Mouse (Mus musculus) MEL-GATA-1-ER (cell line): ENCODE results near the gene Olfm4.

Experiments
- DNase-seq: peaks from one replicate; pipeline ENCODE4 v3.0.0-alpha.2; 2012; ENCODE audit warnings: low read depth; ENCODE audit errors: extremely low read depth

Gene Olfm4

DNA sequence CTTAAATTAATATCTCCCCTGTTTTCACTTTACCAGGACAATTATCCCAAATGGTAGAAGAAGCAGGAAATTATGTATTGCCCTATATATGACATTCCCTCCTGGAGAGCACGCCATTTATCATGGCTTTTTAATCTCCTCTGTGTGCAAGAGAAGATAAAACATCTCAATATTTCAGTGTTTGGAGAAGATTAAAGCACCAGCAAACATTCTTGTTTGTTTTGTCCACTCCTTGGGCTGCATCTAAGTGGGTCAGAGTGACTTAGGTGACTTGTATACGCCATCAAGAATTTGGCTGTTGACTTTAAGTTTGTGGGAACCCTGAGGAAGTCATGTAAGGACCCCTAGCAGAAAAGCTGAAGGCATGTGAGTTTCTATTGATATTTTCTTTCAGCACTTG, at the start of gene Olfm4:
TSS of gene Olfm4 (plus strand) at position 301 of the 400 bp plus-strand sequence.
- DNase-seq: no peak

DNA sequence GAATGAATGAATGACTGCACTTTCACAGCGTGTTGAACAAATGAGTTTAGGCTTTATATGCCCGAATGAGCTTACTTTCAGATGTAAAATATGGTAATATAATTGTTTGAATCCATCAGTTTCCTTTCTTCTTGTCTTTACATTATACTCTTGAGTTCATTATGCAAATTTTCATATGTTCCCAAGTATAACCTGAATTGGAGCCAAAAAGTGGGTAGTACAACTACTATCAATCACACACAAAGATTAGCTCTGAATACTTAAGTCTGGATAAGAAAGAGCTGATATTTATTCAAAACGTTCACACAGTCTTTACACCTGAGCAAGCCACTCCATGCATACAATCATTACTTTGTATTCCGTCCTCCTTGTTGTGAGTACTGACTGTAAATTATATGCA, 49.5 kb upstream of the Olfm4 start:
- DNase-seq: no peak

DNA sequence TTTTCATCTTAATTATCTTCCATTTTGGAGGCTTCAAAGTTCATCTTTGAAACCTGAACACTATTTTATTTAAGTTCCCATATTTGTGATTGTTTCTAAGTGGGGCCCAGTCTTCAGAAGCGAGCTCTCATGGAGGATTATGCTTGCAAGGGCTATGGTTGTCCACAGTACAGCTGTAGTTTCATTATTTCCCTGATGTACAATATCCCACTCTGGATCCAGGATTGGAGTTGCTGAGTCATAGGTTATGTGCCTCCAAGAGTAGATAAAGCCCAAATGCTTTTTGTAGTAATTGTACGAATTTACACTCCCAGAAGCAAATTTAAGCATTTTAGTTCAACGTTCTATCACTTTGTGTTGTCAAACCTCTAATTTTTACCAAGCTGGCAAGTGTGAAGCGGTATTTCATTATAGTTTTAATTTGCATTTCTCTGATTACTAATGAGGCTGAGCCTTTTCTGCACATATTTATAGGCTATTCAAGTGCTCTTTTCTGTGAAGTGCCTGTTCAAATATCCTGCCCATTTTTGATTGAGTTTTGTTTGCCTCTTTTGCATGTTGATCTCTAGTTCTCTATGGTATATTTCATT, 46.9 kb upstream of the Olfm4 start:
- no peak for DNase-seq

DNA sequence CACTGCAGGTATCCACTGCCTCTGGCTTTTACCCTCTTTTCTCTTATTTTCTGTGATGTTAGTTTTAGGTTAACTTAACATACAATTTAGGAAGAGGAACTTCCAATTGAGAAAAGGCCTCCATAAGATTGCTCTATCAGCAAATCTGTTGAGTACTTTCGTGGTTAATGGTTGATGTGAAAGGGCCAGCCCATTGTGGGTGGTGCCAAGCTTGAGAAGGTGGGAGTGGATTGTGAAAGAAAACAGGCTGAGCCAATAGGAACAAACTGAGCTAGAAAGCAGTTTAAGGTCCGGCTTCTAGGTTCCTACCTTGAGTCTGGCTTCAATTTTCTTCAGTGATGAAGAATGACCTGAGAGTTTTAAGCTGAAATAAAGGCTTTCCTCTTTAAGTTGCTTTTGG, 38.0 kb upstream of the Olfm4 start:
- DNase-seq: no peak

GRCm38 (mm10) chr14:79955678-79956077, 28.2 kb upstream of the Olfm4 start:
- no peak for DNase-seq

DNA sequence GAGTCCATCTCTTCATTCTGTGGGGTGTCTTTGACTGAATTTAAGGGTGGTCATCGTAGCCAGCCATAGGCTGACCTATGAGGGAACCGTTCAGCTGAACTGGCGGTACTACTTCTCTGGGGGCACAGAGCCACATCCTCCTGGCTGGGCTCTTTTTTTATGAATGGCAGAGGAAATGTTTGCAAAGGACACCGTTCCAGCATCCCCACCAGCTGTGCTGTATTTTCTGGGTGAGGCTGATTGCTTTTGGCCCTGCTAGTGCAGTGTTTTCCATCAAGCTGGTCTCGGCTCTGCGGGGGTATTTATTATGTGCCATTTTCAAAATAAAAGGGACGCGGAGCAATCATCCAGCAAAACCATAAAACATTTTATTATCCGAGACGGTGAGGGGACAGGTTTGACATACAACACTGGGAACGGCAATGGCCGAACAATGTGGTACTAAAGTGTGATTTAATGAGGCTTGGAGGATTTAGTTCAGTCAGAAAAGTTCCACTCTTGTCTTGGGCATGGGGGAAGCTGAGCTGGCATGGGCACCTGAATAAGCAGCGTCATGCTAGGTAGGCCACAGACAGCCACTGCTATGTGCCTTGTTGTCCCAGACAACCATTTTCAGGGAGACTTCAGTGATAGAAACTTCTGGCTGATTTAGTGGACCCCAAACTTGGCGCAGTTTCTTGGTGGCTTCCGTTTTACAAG, 25.9 kb upstream of the Olfm4 start:
- DNase-seq: no peak

DNA sequence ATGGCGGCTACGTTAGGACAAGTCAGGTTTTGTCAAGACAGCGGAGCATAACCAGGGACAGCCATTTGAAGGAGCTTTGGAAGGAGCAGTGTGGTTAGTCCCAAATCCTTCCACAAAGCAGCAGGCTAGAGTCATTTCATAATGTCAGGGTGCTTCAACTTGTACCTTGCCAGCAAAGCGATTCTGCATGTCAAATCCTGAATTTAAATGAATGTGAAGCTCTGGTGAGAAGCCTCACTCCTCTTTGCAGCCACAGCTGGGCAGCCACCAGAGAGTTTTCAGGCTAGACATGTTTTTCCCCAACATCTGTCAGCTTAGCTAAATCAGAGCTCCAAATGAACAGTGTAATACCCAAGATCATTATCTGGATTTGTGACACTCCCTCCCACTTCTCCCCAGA, 22.7 kb upstream of the Olfm4 start:
- DNase-seq: no peak

DNA sequence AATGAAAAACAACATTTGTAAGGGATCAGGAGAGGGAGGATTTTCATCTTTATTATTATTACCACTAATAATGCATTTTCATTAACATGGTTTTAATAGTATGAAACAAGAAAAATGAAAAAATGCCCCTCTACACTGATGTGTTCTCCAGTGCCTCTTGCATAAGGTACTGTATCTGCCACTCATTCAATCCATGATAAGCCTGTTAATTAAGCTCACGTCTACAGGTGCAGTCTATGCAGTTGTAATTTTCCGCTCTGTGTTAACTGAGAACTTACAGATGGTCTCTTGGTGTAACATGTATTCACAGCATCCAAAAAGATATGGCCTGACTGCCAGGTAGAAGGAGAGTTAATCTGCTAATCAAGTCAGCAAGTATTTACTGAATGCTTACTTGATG, 22.3 kb upstream of the Olfm4 start:
- no peak for DNase-seq

DNA sequence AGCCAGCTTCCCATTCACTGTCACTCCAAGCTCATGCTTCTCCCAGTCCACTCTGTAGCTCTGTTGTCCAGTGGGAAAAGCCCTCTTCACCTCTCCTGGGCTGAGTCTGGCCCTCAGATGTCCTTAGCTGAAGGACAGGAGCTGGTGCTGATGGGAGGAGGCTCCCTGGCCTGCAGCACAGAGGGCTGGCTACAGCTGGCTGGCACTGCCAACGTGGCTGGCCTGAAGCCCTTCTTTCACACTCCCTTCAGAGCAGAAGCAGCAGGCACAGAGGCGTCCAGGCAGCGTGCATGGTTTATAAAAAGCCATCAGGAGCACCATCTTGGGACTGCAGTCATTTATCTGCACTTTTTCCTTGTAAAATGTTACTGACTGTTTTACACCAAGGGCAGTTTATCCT, 13.7 kb upstream of the Olfm4 start:
- DNase-seq: no peak

DNA sequence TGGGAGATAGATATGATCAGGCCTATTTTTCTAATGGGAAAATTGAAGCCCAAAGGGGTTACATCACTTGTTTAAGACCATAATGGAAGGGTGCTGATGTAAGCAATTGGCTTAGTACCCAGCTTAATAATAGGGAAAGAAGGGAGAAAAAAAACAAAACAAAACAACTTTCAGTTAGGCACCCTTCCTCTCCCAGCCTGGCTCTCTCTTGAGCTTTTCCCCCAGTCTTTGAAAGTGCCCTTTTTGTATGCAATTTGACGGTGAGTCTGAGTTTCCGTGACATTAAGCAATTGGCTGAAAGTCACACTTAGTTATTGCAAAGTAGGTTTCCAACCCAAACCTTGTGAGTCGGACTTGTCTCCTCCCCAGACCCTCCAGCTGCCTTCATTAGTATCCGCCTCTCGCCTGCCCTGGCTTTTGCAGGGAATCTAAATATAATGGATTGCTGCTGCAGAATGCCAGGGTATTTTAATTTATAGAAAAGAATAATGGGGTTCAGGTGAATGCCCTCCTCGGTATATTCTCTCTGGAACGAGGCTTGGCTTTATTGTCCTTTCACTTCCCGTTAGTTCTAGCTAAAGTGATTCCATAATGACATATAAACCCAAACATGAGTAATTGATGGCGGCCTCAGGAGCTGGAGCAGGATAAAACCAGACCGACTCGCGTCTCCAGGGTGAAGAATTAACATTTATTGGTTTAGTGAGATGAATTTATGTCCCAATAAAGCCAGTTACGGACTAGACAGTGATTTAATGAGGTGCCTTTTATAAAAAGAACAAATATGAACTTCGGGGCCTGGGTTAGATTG, 12.7 kb upstream of the Olfm4 start:
- no peak for DNase-seq

DNA sequence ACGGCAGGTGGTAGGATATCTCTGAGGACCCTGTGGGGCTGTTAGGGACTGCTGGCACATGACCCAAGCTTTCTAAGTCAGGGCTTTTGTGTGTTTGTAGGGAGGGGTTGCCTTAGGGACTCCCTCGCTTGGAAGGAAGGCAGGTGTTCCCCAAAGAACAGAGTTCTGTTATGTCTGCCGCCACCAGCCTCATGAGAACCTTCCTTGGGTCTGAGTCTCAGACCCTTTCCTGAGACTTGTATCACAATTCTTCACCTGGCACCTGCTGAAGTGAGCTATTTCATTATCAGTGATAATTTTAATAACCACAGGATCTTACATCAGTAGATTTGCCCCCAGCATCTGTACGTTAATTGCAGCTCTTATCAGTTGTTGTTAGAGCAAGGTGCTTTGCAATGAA, 2.4 kb upstream of the Olfm4 start:
- no peak for DNase-seq

DNA sequence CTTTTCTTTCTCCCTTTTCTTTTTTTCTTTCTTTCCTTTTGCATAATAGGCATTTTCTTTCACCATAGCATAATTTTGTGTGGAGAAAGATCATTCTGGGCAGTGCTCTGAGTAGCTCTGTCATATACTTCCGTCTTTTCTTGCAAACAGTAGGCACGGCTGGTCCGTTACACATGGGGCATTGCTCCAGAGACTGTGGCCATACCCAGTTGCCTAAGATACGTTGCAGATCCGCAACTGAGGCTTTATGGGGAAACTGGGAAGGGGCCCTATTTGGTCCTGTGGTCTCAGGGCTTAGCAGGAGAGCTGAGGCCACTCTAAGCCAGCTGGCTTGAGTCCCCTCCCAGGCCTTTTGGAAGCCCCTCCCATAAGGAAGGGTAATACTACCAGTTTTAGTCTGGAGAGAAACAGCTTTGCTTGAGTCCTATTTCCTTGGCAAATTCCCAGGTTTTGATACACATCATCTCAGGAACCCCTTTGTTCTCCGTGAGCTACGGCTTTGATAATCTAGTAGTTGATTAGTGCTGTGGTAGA, 1.3 kb downstream of the Olfm4 start:
- no peak for DNase-seq

GRCm38 (mm10) chr14:79985696-79986095, 1.8 kb downstream of the Olfm4 start:
- no peak for DNase-seq

DNA sequence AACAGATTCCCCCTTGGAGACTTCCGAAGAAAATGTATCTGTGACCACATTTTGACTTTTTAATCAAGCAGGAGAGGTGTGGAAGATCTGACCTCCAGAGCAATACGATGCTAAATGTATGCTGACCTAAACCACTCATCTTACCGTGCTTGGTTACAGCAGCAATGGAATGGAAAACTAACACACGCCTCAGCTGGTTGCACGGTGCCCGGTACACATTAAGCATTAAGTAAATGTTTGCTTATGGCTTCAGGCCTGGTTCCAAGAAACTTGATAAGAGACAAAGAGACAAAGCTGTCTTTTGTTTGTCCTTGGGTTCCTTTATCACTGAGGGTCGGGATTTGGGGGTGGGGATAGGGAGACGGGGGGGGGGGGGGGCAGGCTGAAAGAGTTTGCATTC, 3.0 kb downstream of the Olfm4 start:
- DNase-seq: no peak

GRCm38 (mm10) chr14:79989785-79990184, 5.9 kb downstream of the Olfm4 start:
- DNase-seq: no peak

DNA sequence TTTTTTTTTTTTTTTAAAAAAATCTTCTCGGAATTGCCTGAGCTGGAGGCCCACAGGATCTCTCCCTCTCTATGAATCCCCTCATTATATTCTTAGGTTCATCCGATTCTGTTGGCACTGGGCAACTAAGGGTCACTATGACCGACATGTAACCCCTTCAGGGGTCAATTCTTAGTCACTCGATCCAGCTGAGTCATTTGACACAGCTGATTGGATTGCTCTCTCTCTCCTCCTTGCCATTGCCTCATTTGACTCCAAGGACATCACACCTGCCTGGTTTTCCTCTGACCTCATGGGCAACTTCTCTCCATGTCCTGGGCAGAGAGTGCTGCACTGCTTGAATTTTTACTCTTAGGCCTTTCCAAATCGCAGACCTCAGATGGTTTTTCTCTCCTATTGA, 6.7 kb downstream of the Olfm4 start:
- no peak for DNase-seq

- no peak for DNase-seq
Measured at GRCm38 (mm10) chr14:79997534-79997933, 13.7 kb downstream of the Olfm4 start.

GRCm38 (mm10) chr14:80000110-80000531, 16.2 kb downstream of the Olfm4 start:
- DNase-seq: no peak

- no peak for DNase-seq
Measured at GRCm38 (mm10) chr14:80007686-80008085, 23.8 kb downstream of the Olfm4 start.

- no peak for DNase-seq
Measured at GRCm38 (mm10) chr14:80010426-80010825, 26.5 kb downstream of the Olfm4 start.

DNA sequence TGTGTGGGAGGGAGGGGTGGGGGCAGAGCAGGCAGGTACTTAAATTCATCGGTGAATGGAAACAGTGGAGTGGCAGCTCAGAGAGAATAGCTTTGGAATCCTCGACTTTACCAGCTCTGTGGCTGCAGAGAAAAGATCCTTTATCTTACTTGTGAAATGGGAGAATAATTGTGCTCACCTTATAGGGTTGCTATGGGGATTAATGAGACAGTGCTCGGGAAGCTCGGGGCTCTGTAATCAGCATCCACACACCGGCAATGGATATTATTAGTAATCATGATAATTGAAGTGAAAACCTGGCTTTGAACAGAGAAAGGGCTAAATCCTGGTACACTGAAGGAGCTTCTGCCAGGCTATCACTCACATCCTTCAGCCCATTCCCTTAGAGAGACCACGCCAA, 31.1 kb downstream of the Olfm4 start:
- DNase-seq: no peak

- DNase-seq: no peak
Measured at GRCm38 (mm10) chr14:80016112-80016511, 32.2 kb downstream of the Olfm4 start.
